Mouse (Mus musculus) liver, postnatal 0 days (tissue): ENCODE measurements at regions not wholly inside any gene's neighbourhood (a gene's known extent, or its start where the extent isn't known, plus 50 kb on each side); places are given as distances from the start of the nearest gene placed in this dataset.

Source experiments
- CTCF ChIP-seq: sonication (generic); IDR thresholded peaks from 2 replicates; pipeline ENCODE4 v1.5.1; 2016; ENCODE audit warnings: antibody characterized with exemption, low read depth
- EP300 ChIP-seq: IDR thresholded peaks from 2 replicates; pipeline ENCODE4 v1.6.1; 2016; ENCODE audit warnings: antibody characterized with exemption, low read depth, mild to moderate bottlenecking

DNA sequence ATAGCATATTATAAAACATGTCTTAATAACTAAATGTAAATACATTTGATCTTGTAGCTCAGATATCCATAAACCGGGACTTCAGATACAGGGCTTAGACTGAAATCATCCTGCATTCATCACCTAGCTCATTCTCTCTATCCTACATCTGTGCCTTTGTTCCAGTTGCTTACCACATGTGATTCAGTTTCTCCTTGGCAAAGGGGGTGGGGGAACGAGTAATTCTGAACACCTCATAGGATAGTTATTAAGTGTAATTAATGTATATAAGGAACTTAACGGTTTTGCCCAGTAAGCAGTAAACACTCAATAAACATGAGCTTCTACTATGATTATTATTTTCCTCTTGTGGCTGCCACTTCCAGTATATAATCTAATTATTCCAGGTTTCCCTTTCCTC is 873.9 kb upstream of the Lcorl start:
- TF ChIP-seq CTCF (no peak), EP300 (no peak)
